Mouse (Mus musculus): ENCODE measurements around the gene Ncdn.

GRCm38 (mm10) chr4:126735382-126736000, 17.7 kb downstream of the Ncdn start:
- no peak for TF ChIP-seq POLR2A (IDR thresholded peaks at IDR 0.05; ENCODE audit: control insufficient read depth in 1 of 2, insufficient read depth in 1 of 2, low read depth in 1 of 2, low read length in 2 of 2, poor library complexity in 1 of 2)
- no peak for TF ChIP-seq MAX (IDR thresholded peaks at IDR 0.05; ENCODE audit: low read length)
- no peak for TF ChIP-seq ZMIZ1 (IDR thresholded peaks at IDR 0.05; ENCODE audit: low read depth, low read length)
- TF ChIP-seq CHD1 (IDR thresholded peaks at IDR 0.05; ENCODE audit: low read depth, low read length): no peak
- no peak for TF ChIP-seq MEF2A (IDR thresholded peaks at IDR 0.05; ENCODE audit: extremely low read depth, insufficient replicate concordance, low read depth, low read length, poor library complexity, severe bottlenecking)
- TF ChIP-seq TBP (IDR thresholded peaks at IDR 0.05; ENCODE audit: low read depth, low read length): no peak
- no peak for TF ChIP-seq POLR2AphosphoS5 (IDR thresholded peaks at IDR 0.05; ENCODE audit: borderline replicate concordance, low read depth, low read length)
- no peak for TF ChIP-seq RCOR1 (IDR thresholded peaks at IDR 0.05; ENCODE audit: low read depth, low read length)
- TF ChIP-seq TCF12 (IDR thresholded peaks at IDR 0.05; ENCODE audit: low read depth, low read length): no peak

Measured in MEL (cell line).